Mouse (Mus musculus) liver, embryonic 15.5 days (tissue): ENCODE measurements at regions not wholly inside any gene's neighbourhood (a gene's known extent, or its start where the extent isn't known, plus 50 kb on each side); places are given as distances from the start of the nearest gene placed in this dataset.
"Not testable (repeated sequence)": the region's sequence is repeated elsewhere in the genome, so short reads cannot be mapped to it uniquely, and the experiment has no call there.

Experiments used
- ATAC-seq: fragments of 200-750 bp; cut with Nextera tagmentation; 2 replicates; pipeline ENCODE4 v1.8.0; 2017; ENCODE audit warnings: moderate number of reproducible peaks, mild to moderate bottlenecking, moderate library complexity; ENCODE audit not compliant: insufficient read depth
- H3K27ac ChIP-seq: fragments of 300-500 bp; sonication (generic); replicated peaks from 2 replicates; pipeline ENCODE4 v1.5.1; 2015; ENCODE audit warnings: mild to moderate bottlenecking, inconsistent platforms
- H3K27me3 ChIP-seq: fragments of 300-500 bp; sonication (generic); 2 replicates; pipeline ENCODE4 v1.6.1; 2015; ENCODE audit warnings: mild to moderate bottlenecking, inconsistent platforms
- H3K36me3 ChIP-seq: fragments of 300-500 bp; sonication (generic); replicated peaks from 2 replicates; pipeline ENCODE4 v1.6.1; 2015; ENCODE audit warnings: moderate library complexity, mild to moderate bottlenecking, inconsistent platforms
- H3K4me1 ChIP-seq: fragments of 300-500 bp; sonication (generic); replicated peaks from 2 replicates; pipeline ENCODE4 v1.6.1; 2015; ENCODE audit warnings: inconsistent platforms
- H3K4me2 ChIP-seq: fragments of 300-500 bp; sonication (generic); 2 replicates; pipeline ENCODE4 v1.6.1; 2015; ENCODE audit warnings: moderate library complexity, mild to moderate bottlenecking, inconsistent platforms
- H3K4me3 ChIP-seq: fragments of 300-500 bp; sonication (generic); replicated peaks from 2 replicates; pipeline ENCODE4 v1.5.1; 2015; ENCODE audit warnings: mild to moderate bottlenecking, inconsistent platforms
- H3K9ac ChIP-seq: fragments of 300-500 bp; sonication (generic); 2 replicates; pipeline ENCODE4 v1.6.1; 2015; ENCODE audit warnings: moderate library complexity, mild to moderate bottlenecking, inconsistent platforms
- H3K9me3 ChIP-seq: fragments of 300-500 bp; sonication (generic); replicated peaks from 2 replicates; pipeline ENCODE4 v1.6.1; 2016; ENCODE audit warnings: inconsistent platforms
- WGBS: fragments of 180-500 bp; shearing (Covaris S2); methylation state at CpG from one replicate; pipeline ENCODE4 v1.1.7; 2015; ENCODE audit warnings: mixed read lengths; ENCODE audit not compliant: insufficient replicate concordance; 5-methylcytosine and 5-hydroxymethylcytosine counted together

- no peak overlapping the region for H3K4me3 ChIP-seq
- no peak for ATAC-seq
- H3K9me3 ChIP-seq = no peaks in the 10 kb centered on the region
- 41% methylated on average over 3 of the region's 3 CpGs for WGBS
- H3K27me3 ChIP-seq = no peaks in the 10 kb centered on the region
- H3K9ac ChIP-seq = no peak overlapping the region
- H3K27ac ChIP-seq = no peak overlapping the region
- H3K36me3 ChIP-seq = no peaks in the 10 kb centered on the region
- H3K4me1 ChIP-seq = no peaks in the 10 kb centered on the region
- H3K4me2 ChIP-seq = no peak overlapping the region
Observed at GRCm38 (mm10) chr6:102005627-102006026, 567.3 kb downstream of the Cntn3 start.

GRCm38 (mm10) chr6:101998181-101998580, 574.7 kb downstream of the Cntn3 start:
- H3K4me2 ChIP-seq = no peak overlapping the region
- H3K27me3 ChIP-seq = no peaks in the 10 kb centered on the region
- no peaks in the 10 kb centered on the region for H3K9me3 ChIP-seq
- no peak overlapping the region for H3K4me3 ChIP-seq
- H3K27ac ChIP-seq = no peak overlapping the region
- no peaks in the 10 kb centered on the region for H3K4me1 ChIP-seq
- WGBS = 45% methylated on average over 2 of the region's 2 CpGs
- no peaks in the 10 kb centered on the region for H3K36me3 ChIP-seq
- ATAC-seq = no peak
- H3K9ac ChIP-seq = no peak overlapping the region

DNA sequence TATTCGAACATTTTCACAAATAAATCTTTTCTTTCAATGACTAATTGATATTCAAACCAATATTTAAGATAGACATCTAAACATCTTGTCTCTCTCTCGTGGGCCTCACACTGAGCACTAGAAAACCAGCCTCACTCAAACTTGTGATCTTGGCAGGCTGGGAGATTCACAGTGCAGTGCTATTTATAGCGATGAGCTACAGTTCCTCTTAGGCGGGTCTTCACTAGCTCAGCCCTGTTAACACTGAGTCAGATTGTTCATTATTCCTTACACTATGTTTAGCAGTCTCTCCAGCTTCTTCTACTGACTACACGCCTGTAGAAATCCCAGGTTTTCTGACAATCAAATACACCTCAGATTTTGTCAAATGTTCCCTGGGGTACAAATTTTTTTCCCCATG, 575.3 kb downstream of the Cntn3 start:
- Histone ChIP-seq H3K4me1 (no peaks in the 10 kb centered on the region), H3K4me2 (no peak overlapping the region), H3K4me3 (no peak overlapping the region), H3K9me3 (no peaks in the 10 kb centered on the region), H3K27ac (no peak overlapping the region), H3K9ac (no peak overlapping the region), H3K27me3 (no peaks in the 10 kb centered on the region), H3K36me3 (no peaks in the 10 kb centered on the region)
- ATAC-seq = no peak
- WGBS = 40% methylated on average over 5 of the region's 5 CpGs

DNA sequence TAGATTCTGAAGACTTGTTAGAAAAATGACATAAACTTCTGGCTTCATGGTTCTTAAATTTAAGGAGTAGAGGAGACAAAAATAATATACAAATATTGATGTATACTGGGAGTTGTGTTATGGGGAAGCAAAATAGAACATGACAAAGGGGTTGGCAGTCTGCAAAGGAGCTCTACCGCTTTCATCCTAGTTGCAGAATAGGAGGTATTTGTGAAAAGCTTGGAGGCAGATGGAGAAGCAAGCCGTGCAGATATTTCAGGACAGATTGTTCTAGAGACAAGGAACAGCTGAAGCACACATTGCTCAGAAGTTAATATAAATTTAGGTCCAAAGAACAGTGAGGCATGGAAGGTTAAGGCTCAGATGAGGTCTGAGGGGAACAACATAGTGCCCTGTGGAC, 580.1 kb downstream of the Cntn3 start:
- ATAC-seq = no peak
- H3K4me2 ChIP-seq = no peak overlapping the region
- no peak overlapping the region for H3K9ac ChIP-seq
- H3K27ac ChIP-seq = no peak overlapping the region
- H3K27me3 ChIP-seq = no peaks in the 10 kb centered on the region
- H3K4me1 ChIP-seq = no peaks in the 10 kb centered on the region
- H3K9me3 ChIP-seq = no peaks in the 10 kb centered on the region
- H3K4me3 ChIP-seq = no peak overlapping the region
- no peaks in the 10 kb centered on the region for H3K36me3 ChIP-seq
- WGBS = 67% methylated on average over 2 of the region's 2 CpGs

DNA sequence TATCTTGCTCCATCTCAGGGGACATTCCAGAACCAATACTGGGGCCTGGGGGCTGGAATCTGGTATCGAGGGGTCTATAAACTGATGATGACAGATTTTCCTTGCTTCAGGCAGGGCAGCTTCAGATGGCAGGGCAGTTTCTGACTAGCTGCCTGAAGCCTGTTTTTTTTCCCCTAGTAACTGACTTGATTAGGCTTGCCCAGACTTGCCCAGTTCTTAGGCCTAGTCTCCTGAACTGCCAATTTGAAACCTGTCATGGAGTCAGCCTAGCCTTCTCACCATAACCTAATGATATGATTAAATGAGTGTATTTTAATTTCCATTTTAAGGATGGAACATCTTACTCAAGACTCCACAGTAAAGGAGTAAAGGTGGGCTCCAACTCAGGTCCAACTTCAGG, 591.2 kb downstream of the Cntn3 start:
- no peak overlapping the region for H3K9ac ChIP-seq
- no peak overlapping the region for H3K27ac ChIP-seq
- 63% methylated on average over 1 of the region's 1 CpGs for WGBS
- H3K9me3 ChIP-seq = no peaks in the 10 kb centered on the region
- H3K4me2 ChIP-seq = no peak overlapping the region
- no peaks in the 10 kb centered on the region for H3K4me1 ChIP-seq
- no peaks in the 10 kb centered on the region for H3K36me3 ChIP-seq
- ATAC-seq = no peak
- H3K4me3 ChIP-seq = no peak overlapping the region
- H3K27me3 ChIP-seq = no peaks in the 10 kb centered on the region

DNA sequence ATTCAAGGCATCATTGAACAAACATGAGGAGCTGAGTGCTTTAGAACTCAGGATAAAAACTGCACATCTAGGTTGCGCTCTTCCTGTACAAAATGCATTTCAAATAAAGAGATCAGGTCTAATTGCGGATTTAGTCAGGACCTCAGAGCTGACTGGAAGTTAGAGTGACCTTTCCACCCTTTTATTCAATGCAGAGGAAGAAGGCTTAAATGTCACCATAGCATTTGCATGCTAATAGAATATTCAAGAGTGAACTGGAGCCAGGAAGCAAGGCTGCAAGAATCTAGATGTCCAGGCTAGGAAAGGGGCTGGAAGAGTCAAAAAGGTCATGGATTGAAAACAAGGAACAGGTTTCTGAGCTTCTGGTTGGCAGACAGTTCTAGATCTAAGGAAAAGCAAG, 593.7 kb downstream of the Cntn3 start:
- Histone ChIP-seq H3K27ac (no peak overlapping the region), H3K36me3 (no peaks in the 10 kb centered on the region), H3K9ac (no peak overlapping the region), H3K9me3 (no peaks in the 10 kb centered on the region), H3K4me2 (no peak overlapping the region), H3K27me3 (no peaks in the 10 kb centered on the region), H3K4me3 (no peak overlapping the region), H3K4me1 (no peaks in the 10 kb centered on the region)
- no peak for ATAC-seq
- 58% methylated on average over 2 of the region's 2 CpGs for WGBS

GRCm38 (mm10) chr6:101964941-101965340, 587.2 kb upstream of the Pdzrn3 start:
- H3K27ac ChIP-seq = no peak overlapping the region
- H3K9ac ChIP-seq = no peak overlapping the region
- ATAC-seq = no peak
- no peaks in the 10 kb centered on the region for H3K36me3 ChIP-seq
- no peaks in the 10 kb centered on the region for H3K4me1 ChIP-seq
- no peaks in the 10 kb centered on the region for H3K27me3 ChIP-seq
- no peak overlapping the region for H3K4me3 ChIP-seq
- no peak overlapping the region for H3K4me2 ChIP-seq
- 80% methylated on average over 2 of the region's 2 CpGs for WGBS
- no peaks in the 10 kb centered on the region for H3K9me3 ChIP-seq

GRCm38 (mm10) chr6:101961476-101961875, 583.8 kb upstream of the Pdzrn3 start:
- not testable (repeated sequence) for H3K27ac ChIP-seq, H3K27me3 ChIP-seq, H3K4me1 ChIP-seq, H3K9me3 ChIP-seq, H3K36me3 ChIP-seq, H3K4me2 ChIP-seq, H3K4me3 ChIP-seq, H3K9ac ChIP-seq, ATAC-seq
- 48% methylated on average over 3 of the region's 3 CpGs for WGBS

DNA sequence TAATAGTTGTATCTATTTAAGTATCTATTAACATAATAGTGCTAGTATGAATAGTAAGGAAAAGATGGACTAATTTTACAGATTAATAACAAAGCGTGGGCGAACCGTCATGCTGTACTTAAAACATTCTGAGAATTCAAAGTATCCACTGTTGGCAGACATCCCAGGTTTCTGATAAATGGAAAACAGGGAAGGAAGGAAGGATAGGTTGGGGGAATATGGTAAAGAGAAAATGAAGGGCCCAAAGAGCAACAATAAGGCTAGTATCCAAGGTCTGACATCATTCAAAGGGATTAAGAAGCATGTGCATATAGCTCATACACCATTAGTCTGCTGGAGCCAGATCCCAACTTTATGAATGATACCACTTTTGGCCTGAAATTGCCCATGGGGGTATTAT, 572.0 kb upstream of the Pdzrn3 start:
- Histone ChIP-seq H3K27ac (no peak overlapping the region), H3K27me3 (no peaks in the 10 kb centered on the region), H3K9ac (no peak overlapping the region), H3K9me3 (0 out of 2 replicates have a peak, but pooled peaks cover 3% of the 10 kb centered on the region), H3K4me2 (no peak overlapping the region), H3K4me1 (no peaks in the 10 kb centered on the region), H3K4me3 (no peak overlapping the region), H3K36me3 (no peaks in the 10 kb centered on the region)
- ATAC-seq = no peak
- WGBS = 68% methylated on average over 3 of the region's 3 CpGs

DNA sequence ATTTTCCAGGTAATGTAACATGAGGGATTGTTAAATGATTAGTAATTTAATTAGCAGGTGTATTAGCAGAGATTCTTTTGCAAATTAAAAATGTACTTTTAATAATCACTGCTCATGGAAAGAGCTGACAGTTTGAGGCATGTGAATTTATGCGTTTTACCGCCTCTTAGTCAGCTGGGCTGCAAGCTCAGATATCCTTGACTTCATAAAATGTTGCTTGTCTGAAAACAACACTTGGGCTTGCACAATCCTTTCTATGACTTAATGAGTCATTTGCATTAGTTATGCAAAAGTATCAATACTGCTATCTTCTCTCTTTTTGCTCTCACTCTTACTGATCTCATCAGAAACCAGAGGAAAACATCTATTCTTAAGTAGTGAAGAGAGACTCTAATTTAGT, 571.3 kb upstream of the Pdzrn3 start:
- H3K27ac ChIP-seq = no peak overlapping the region
- ATAC-seq = no peak
- 76% methylated on average over 2 of the region's 2 CpGs for WGBS

DNA sequence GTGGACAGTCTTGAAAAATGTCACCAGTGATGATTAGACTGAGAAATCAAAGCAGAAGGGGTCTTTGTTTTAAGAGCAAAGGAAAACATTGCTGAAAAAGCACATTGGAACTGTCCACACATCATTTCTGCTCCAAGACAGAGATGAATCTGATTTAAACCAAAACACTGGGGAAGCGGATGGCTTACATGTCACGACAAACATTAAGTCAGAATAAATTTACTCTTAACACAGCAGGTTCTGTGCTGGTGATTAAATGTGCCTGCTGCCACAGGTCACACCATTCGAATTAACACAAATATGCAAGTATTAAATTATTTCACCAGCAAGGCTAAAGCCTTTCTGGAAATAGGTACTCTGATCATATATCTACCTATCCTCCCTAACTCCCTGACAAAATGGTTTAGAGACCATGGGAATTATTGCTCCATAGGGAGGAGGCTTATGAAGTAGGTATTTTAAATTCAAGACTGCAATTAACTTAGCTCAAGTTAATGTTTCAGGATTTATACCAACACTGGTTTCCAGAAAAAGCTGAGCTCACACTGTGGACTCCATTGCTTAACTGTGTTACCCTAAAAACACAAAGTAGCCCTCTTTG, 562.7 kb upstream of the Pdzrn3 start:
- Histone ChIP-seq H3K9me3 (0 out of 2 replicates have a peak, but pooled peaks cover 3% of the 10 kb centered on the region), H3K4me1 (no peaks in the 10 kb centered on the region), H3K4me2 (no peak overlapping the region), H3K9ac (no peak overlapping the region), H3K36me3 (no peaks in the 10 kb centered on the region), H3K27me3 (no peaks in the 10 kb centered on the region), H3K4me3 (no peak overlapping the region), H3K27ac (no peak overlapping the region)
- no peak for ATAC-seq
- WGBS = 62% methylated on average over 3 of the region's 3 CpGs

More for the DNA sequence above, 571.3 kb upstream of the Pdzrn3 start:
- Histone ChIP-seq H3K9ac (no peak overlapping the region), H3K4me2 (no peak overlapping the region), H3K4me3 (no peak overlapping the region), H3K4me1 (no peaks in the 10 kb centered on the region), H3K9me3 (0 out of 2 replicates have a peak, but pooled peaks cover 3% of the 10 kb centered on the region), H3K36me3 (no peaks in the 10 kb centered on the region), H3K27me3 (no peaks in the 10 kb centered on the region)

GRCm38 (mm10) chr6:101938393-101938985, 560.8 kb upstream of the Pdzrn3 start:
- Histone ChIP-seq H3K36me3 (no peaks in the 10 kb centered on the region), H3K9ac (no peak overlapping the region), H3K27ac (no peak overlapping the region), H3K9me3 (no peaks in the 10 kb centered on the region), H3K27me3 (no peaks in the 10 kb centered on the region), H3K4me1 (no peaks in the 10 kb centered on the region), H3K4me2 (no peak overlapping the region), H3K4me3 (no peak overlapping the region)
- no peak for ATAC-seq
- 62% methylated on average over 4 of the region's 4 CpGs for WGBS
